Mouse (Mus musculus): ENCODE data around the gene Tbc1d4.
A peak's percentile ranks its signal among the peaks of the same experiment; 100 is the strongest.

The Tbc1d4 gene

GRCm38 (mm10) chr14:101608519-101609368 lies at the start of gene Tbc1d4:
Gene Tbc1d4 (minus strand): TSS chr14:101609191.
- peak; percentile 66 to 69 for DNase-seq (ENCODE audit: low spot score in 2 of 2)

DNA sequence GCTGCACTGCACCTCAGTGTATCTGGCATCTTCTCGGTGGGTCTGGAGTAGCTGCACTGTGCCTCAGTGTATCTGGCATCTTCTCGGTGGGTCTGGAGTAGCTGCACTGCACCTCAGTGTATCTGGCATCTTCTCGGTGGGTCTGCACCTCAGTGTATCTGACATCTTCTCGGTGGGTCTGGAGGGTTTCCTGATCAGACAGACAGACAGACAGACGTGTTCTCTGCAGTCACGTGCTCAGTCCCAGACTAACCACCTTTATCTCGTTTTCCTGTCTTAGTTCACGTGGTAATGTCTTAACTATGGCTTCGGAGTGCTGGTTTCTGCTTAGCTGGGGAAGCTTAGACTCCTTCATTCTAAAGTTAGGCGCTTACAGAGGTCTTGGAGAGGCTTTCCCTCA lies 47.3 kb upstream of the Tbc1d4 start:
- no peak for DNase-seq (ENCODE audit: low spot score in 2 of 2)

DNA sequence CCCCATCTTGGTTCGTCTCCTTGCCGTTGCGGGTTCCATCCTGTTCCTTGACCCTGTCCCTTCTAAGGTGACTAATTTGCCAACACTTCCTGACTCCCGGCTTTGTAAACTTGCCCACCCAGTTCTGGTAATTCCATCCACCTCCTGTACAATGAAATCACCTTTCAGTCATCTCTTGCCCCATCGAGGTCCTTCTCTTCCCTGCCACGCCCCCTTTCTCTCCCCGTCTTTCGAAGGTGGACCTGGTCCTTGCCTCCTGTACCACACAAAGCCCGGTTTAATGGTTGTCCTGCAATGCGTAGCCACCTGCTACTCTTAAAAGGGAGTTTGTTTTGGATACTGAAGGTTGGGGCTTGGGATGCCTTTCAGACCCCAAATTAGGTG lies 45.5 kb upstream of the Tbc1d4 start:
- DNase-seq (ENCODE audit: low spot score in 2 of 2) = no peak

- DNase-seq (ENCODE audit: low spot score in 2 of 2) = peak; percentile 98
These were observed 44.9 kb upstream of the Tbc1d4 start, which contains the start of gene Uchl3 for GRCm38 (mm10) chr14:101653581-101654525. Gene Uchl3 (plus strand): TSS chr14:101653967.

- no peak for DNase-seq (ENCODE audit: low spot score in 2 of 2)
These were observed 43.6 kb upstream of the Tbc1d4 start for GRCm38 (mm10) chr14:101652571-101652970.

DNA sequence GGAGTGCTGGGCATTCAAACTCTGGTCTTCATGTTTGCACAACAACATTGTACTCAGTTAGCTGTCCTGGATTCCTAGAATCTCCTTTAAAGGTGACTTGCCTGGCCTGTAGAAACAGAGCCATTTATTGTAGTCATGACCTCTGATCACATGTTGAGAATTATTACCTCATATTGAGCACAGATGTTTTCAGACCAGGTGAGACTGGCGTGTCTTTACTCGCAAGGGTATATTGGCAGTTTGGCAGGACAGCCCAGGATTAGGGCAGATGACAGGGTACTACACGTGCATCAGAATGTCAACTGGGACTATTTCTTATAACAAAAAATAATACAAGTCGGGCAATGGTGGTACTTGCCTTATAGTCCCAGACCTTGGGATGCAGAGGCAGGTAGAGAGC lies 41.6 kb upstream of the Tbc1d4 start:
- DNase-seq (ENCODE audit: low spot score in 2 of 2) = no peak

GRCm38 (mm10) chr14:101644948-101645347 lies 36.0 kb upstream of the Tbc1d4 start:
- DNase-seq (ENCODE audit: low spot score in 2 of 2) = no peak

DNA sequence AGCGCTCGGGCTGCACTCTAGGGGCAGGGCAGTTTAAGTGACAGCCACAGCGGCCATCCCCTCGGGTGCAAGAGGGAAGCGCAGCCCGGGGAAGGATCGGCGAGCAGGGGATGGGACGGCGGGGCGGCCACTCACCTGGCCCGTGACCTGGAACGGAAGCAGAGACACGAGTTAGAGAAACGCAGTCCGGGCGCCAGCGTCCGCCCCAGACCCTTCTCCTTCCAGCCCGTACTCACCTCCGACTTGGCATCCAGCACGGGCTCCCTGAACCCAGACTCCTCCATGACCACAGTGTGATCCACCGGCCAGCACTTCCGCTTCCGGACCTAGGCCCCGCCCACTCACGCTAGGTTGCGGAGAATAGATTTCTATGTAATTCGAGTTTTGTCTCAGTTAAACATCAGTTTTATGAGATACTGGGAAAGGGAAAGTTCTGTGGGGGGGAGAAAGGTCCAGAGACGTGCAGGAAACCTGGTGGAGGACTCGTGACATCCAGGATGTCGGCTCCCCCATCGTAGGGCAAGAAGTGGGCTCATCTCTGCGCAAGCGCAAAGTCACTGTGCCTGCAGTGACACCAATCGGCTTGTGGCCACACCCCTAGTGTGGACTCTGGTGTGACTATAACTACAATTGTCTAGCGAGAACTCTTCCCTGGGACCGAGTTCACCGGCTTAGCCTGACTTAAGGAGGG lies 31.3 kb upstream of the Tbc1d4 start, which contains the start of gene Commd6:
Commd6 (minus strand) TSS at position 534 of the 691 bp plus-strand sequence.
- peak; percentile 91 to 95 for DNase-seq (ENCODE audit: low spot score in 2 of 2)

DNA sequence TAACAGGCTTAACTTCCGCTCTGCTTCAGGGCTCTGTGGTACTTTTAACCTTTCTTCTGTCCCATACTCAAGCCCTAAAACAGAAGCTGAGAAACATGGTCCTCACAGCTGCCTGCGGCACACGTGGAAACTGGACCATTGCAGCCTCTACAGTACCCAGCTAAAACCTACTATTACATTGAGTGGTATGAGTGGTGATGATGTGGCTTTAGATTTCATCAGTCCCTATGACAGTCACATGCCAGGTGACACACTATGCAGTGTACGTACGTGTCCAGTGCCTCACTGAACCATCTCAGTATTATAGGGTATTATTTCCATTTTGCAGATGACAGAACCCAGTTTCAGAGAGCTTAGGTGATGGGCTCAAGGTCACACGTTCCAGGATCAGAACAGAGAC lies 28.4 kb upstream of the Tbc1d4 start:
- no peak for DNase-seq (ENCODE audit: low spot score in 2 of 2)

DNA sequence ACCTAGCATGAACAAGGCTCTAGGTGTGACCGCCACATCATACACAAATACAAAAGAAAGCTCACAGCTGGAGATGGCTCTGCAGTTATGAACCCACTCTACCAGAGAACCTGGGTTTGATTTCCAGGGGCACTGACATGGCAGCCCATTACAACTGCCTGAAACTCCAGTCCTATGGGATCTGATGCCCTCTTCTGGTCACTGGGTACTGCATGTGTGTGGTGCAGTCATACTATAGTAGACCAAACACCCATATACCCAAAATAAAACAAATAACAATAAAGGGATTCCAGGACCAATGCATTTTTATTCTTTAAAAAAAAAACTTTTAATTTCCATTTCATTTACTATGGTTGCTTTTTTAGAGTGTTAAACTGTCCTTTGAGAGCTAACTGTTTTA lies 26.8 kb upstream of the Tbc1d4 start:
- DNase-seq (ENCODE audit: low spot score in 2 of 2) = no peak

- DNase-seq (ENCODE audit: low spot score in 2 of 2) = no peak
These were observed 21.6 kb upstream of the Tbc1d4 start for GRCm38 (mm10) chr14:101630548-101630947.

- no peak for DNase-seq (ENCODE audit: low spot score in 2 of 2)
These were observed 8.7 kb upstream of the Tbc1d4 start for GRCm38 (mm10) chr14:101617680-101618079.

DNA sequence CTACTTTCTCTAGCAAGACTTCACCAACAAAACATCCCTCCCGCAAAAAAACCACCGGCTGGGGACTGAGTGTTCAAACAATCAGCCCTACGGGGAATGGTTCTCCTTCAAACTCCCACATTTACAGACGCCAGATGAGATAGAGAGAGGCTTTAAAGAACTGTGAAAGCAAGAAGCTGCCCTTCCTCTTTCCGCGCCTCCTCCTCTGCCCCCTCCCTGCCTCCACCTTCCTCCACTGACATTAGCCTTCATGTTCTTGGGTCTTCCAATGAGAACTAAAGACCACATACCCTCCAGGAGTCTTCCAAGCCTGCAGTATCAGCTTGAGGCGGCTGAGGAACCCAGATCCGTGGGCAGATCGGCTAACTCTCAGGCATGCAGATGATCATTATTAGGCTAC lies 7.2 kb upstream of the Tbc1d4 start:
- DNase-seq (ENCODE audit: low spot score in 2 of 2) = no peak

DNA sequence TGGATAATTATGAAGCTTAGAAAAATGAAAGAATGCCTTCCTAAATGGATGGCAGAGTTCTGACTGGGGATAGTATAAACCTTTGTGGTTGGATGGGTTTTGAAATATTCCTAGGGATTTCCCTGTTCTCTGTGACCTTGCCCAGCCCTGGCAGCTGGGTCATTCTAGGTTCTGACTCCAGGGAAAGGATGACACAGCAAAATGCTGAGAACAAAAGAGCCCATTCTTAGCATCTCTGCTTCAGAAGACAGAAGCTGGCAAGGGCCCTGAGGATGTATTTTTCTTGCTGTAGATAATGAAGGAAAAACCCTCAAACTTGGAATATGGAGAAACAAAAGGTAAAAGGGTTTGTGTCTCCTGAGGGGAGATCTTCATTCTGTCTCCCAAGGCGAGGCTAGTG lies 4.2 kb upstream of the Tbc1d4 start:
- DNase-seq (ENCODE audit: low spot score in 2 of 2) = no peak

- no peak for DNase-seq (ENCODE audit: low spot score in 2 of 2)
These were observed 1.7 kb upstream of the Tbc1d4 start for GRCm38 (mm10) chr14:101610701-101611100.

DNA sequence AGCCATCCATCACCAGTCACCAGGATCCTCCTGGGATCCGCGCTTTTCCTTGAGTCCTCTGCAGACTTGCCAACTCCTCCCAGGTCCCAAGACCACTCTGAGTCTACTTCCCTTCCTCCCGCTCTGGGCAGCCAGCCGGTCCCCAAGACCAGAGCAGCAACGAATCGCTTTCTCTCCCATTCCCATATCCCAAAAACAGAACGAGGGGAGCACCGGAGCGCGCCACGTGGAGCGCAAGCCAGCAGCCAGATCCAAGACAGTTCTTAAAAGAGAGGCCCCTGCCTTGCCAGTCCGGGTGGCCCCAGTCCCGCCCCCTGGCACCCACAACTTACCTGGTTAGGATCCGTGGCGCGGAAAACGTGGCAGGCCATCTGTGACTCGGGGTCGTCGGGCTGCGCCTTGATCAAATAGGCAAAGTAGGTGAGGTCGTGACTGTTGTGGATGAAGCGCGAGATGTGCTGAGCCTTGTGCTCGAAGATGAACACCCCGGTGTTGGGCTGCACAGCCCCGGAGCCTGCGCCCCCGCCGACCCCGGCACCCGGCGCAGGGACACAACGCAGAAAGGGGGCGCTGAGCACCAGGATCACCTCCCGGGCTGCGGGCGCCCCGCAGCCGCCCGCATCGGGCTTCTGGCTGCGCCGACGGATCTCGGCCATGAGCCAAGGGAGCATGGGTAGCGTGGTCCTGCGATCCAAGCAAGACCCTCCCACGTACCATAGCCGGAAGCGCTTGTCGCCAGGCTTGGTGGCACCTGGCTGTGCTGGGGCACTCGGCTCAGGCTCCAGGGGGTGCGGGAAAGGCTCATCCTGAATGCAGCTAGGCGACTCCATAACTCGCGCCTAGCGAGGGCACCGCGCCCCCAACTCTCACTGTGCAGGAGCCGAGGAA lies 1.1 kb downstream of the Tbc1d4 start:
- DNase-seq (ENCODE audit: low spot score in 2 of 2) = peak; percentile 16 to 17

DNA sequence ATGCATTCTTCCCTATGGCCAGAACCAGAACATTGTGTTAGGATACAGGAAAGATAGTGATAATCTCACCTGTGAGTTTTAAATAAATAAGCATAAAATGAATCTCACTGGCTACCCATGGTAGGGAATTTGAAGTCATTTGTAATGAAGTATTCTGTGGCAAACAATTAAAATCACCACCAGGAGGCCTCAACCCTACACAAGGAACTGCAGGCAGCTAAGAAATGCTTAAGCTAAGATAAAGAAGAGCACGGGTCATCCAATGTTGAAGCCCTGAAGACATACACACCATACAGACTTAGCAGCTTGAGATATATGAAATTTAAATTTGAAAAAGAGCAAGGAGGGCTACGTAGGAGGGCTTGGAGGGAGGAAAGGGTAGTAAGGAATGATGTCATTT lies 3.1 kb downstream of the Tbc1d4 start:
- DNase-seq (ENCODE audit: low spot score in 2 of 2) = no peak

DNA sequence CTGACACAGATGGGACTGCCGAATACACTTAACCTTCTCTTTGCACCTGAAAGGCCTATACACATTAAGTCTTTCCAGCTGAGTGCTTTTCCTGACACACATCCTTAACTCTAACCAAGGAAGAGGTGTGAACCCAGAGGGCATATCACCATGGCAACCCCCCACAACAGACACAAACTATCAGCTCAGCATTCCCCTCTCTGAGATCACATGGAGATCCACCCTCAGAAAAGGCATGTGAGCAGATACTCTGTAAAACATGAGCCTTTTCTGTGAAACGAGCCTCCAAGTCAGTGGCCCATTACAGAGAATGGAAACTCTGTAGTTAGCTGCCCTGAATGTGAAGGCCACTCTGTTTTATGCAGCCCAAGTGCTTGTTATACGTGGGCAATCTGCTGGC lies 6.1 kb downstream of the Tbc1d4 start:
- DNase-seq (ENCODE audit: low spot score in 2 of 2) = no peak

GRCm38 (mm10) chr14:101597096-101597715 lies 11.8 kb downstream of the Tbc1d4 start:
- DNase-seq (ENCODE audit: low spot score in 2 of 2) = no peak

DNA sequence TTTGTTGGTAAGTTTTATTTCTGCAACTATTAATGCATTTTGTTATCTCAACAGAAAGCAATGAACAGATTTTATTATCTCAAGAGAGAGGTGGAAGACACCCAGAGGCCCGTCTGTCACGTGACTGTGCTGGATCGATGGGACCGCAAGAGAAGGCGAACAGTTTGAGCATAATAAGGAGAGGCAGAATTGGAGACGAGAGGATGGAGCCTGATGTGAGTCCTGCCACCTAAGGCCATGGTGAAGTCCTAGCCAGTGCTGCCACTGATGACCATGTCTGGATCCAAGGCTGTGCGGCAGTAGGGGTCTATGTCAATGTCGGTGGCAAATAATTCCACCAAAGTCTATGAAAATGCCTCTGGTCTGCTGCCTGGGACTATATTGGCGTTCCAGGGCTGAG lies 12.3 kb downstream of the Tbc1d4 start:
- no peak for DNase-seq (ENCODE audit: low spot score in 2 of 2)
